Mouse (Mus musculus) limb, embryonic 15.5 days (tissue): ENCODE data around the gene Sprr2f. TPM values are rescaled to one million over a fixed set of nuclear protein-coding genes. Genes with fewer than 3 reads are reported as not detected.

Experiments used
- polyA plus RNA-seq: library from polyadenylated mRNA; unstranded; fragments of >200 nt; fragmentation: Nextera tagmentation; extraction: Ambion mirVana; gene quantifications from 2 replicates; pipeline ENCODE4 v1.2.1, GENCODE M21; 2015

The Sprr2f gene
- polyA plus RNA-seq, 1 experiment from 2014 or later = not detected

Other genes with a start within 250 kb of the Sprr2f start
- 50.8 and 59.6 TPM in 2 replicates for gene Prr9, start 241.2 kb upstream of the Sprr2f start, polyA plus RNA-seq
- gene Lelp1, start 222.4 kb upstream of the Sprr2f start, polyA plus RNA-seq = not detected in 2 replicates
- gene Sprr2a1, start 149.4 kb upstream of the Sprr2f start, polyA plus RNA-seq = 0.21 and 0.27 TPM in 2 replicates
- 10.6 and 16.9 TPM in 2 replicates for gene Sprr2a2, start 149.3 kb upstream of the Sprr2f start, polyA plus RNA-seq
- 0.26 and 1.0 TPM in 2 replicates for gene Sprr2a3, start 79.8 kb upstream of the Sprr2f start, polyA plus RNA-seq
- gene Sprr2b, start 48.6 kb upstream of the Sprr2f start, polyA plus RNA-seq = 0.91 and 3.6 TPM in 2 replicates
- 0.92 and 1.6 TPM in 2 replicates for gene Sprr2d, start 26.0 kb upstream of the Sprr2f start, polyA plus RNA-seq
- not detected in 2 replicates for gene Sprr2e, start 13.0 kb upstream of the Sprr2f start, polyA plus RNA-seq
- gene Sprr2h, start 20.5 kb downstream of the Sprr2f start, polyA plus RNA-seq = 1.2 and 4.9 TPM in 2 replicates
- not detected in 2 replicates for gene Sprr2i, start 42.8 kb downstream of the Sprr2f start, polyA plus RNA-seq
- 0.46 TPM in 1 of 2 replicates, not detected in the other for gene Sprr2j-ps, start 52.9 kb downstream of the Sprr2f start, polyA plus RNA-seq
- 11.5 and 14.4 TPM in 2 replicates for gene Gm9774, start 64.2 kb downstream of the Sprr2f start, polyA plus RNA-seq
- 1.00 and 1.5 TPM in 2 replicates for gene Sprr2k, start 67.4 kb downstream of the Sprr2f start, polyA plus RNA-seq
- gene Sprr1b, start 73.6 kb downstream of the Sprr2f start, polyA plus RNA-seq = 132 and 137 TPM in 2 replicates
- 8.4 and 15.5 TPM in 2 replicates for gene Sprr3, start 93.5 kb downstream of the Sprr2f start, polyA plus RNA-seq
- 152 and 183 TPM in 2 replicates for gene Sprr1a, start 120.7 kb downstream of the Sprr2f start, polyA plus RNA-seq
- gene Sprr4, start 135.3 kb downstream of the Sprr2f start, polyA plus RNA-seq = not detected in 2 replicates
- gene 2310046K23Rik, start 169.3 kb downstream of the Sprr2f start, polyA plus RNA-seq = 7.9 and 9.3 TPM in 2 replicates
- 19.2 and 25.9 TPM in 2 replicates for gene Ivl, start 208.5 kb downstream of the Sprr2f start, polyA plus RNA-seq
- not detected in 2 replicates for gene Smcp, start 223.8 kb downstream of the Sprr2f start, polyA plus RNA-seq
- 0.37 TPM in 1 of 2 replicates, not detected in the other for gene 2210017I01Rik, start 242.3 kb downstream of the Sprr2f start, polyA plus RNA-seq